Mouse (Mus musculus) MEL (cell line): ENCODE results near the gene Gm266.

Source experiments
- CHD1 ChIP-seq: IDR thresholded peaks from 2 replicates; pipeline ENCODE4 v1.6.1; 2012; ENCODE audit warnings: low read depth, mild to moderate bottlenecking, inconsistent platforms, low read length, improper control_type of control experiment
- CHD2 ChIP-seq: IDR thresholded peaks from 2 replicates; pipeline ENCODE4 v1.6.1; 2011; ENCODE audit warnings: low read length, improper control_type of control experiment
- CTCF ChIP-seq, 3 experiments: IDR thresholded peaks in 2 of 3; conservative IDR thresholded peaks in 1 of 3; 2 replicates each; pipeline ENCODE4 v1.5.1; 2011 to 2012; ENCODE audit warnings: low read length in 3 of 3, low read depth in 2 of 3, mild to moderate bottlenecking in 2 of 3, improper control_type of control experiment in 1 of 3, inconsistent platforms in 1 of 3, mixed read lengths in 1 of 3, moderate library complexity in 1 of 3; ENCODE audit not compliant: control insufficient read depth in 1 of 3, insufficient read depth in 1 of 3, poor library complexity in 1 of 3, severe bottlenecking in 1 of 3
- GABPA ChIP-seq: IDR thresholded peaks from 2 replicates; pipeline ENCODE4 v1.6.1; 2012; ENCODE audit warnings: low read depth, mild to moderate bottlenecking, inconsistent platforms, low read length, improper control_type of control experiment, moderate library complexity
- GATA1 ChIP-seq: IDR thresholded peaks from 2 replicates; pipeline ENCODE4 v1.6.1; 2011; ENCODE audit warnings: low read depth, low read length, improper control_type of control experiment
- POLR2A ChIP-seq, 2 experiments: IDR thresholded peaks; 2 replicates each; pipeline ENCODE4 v1.6.1; 2011 to 2012; ENCODE audit warnings: low read length in 2 of 2, mild to moderate bottlenecking in 2 of 2, control low read depth in 1 of 2, improper control_type of control experiment in 1 of 2, low read depth in 1 of 2, moderate library complexity in 1 of 2; ENCODE audit not compliant: control insufficient read depth in 1 of 2, insufficient read depth in 1 of 2, poor library complexity in 1 of 2
- POLR2AphosphoS2 ChIP-seq: IDR thresholded peaks from 2 replicates; pipeline ENCODE4 v1.6.1; 2011; ENCODE audit warnings: low read length, improper control_type of control experiment
- RAD21 ChIP-seq: IDR thresholded peaks from 2 replicates; pipeline ENCODE4 v1.6.1; 2011; ENCODE audit warnings: mild to moderate bottlenecking, low read depth, low read length, improper control_type of control experiment
- RCOR1 ChIP-seq: IDR thresholded peaks from 2 replicates; pipeline ENCODE4 v1.6.1; 2012; ENCODE audit warnings: low read depth, mild to moderate bottlenecking, inconsistent platforms, low read length, improper control_type of control experiment
- TAL1 ChIP-seq: IDR thresholded peaks from 2 replicates; pipeline ENCODE4 v1.6.1; 2012; ENCODE audit warnings: mild to moderate bottlenecking, inconsistent platforms, low read length, moderate library complexity, mixed read lengths
- TCF12 ChIP-seq: IDR thresholded peaks from 2 replicates; pipeline ENCODE4 v1.6.1; 2014; ENCODE audit warnings: low read depth, mild to moderate bottlenecking, inconsistent platforms, low read length, improper control_type of control experiment, moderate library complexity
- ZMIZ1 ChIP-seq: IDR thresholded peaks from 2 replicates; pipeline ENCODE4 v1.6.1; 2012; ENCODE audit warnings: low read depth, mild to moderate bottlenecking, inconsistent platforms, low read length, improper control_type of control experiment, moderate library complexity
- ZNF384 ChIP-seq: IDR thresholded peaks from 2 replicates; pipeline ENCODE4 v1.6.1; 2012; ENCODE audit warnings: low read depth, mild to moderate bottlenecking, inconsistent platforms, low read length, improper control_type of control experiment

GRCm38 (mm10) chr12:111445890-111446613, 39.6 kb downstream of the Gm266 start:
- TF ChIP-seq CTCF (IDR thresholded peaks at IDR 0.05 in 2 of 3, conservative IDR thresholded peaks at IDR 0.05 in 1 of 3; ENCODE audit: control insufficient read depth in 1 of 3, insufficient read depth in 1 of 3, low read depth in 2 of 3, low read length in 3 of 3, poor library complexity in 1 of 3, severe bottlenecking in 1 of 3) (no peak), GABPA (no peak), POLR2A (IDR thresholded peaks at IDR 0.05; ENCODE audit: control insufficient read depth in 1 of 2, insufficient read depth in 1 of 2, low read depth in 1 of 2, low read length in 2 of 2, poor library complexity in 1 of 2) (no peak), CHD2 (no peak), TAL1 (no peak), CHD1 (no peak), ZNF384 (no peak), POLR2AphosphoS2 (no peak), ZMIZ1 (no peak), RAD21 (no peak), GATA1 (no peak), RCOR1 (no peak), TCF12 (no peak)
